Mouse (Mus musculus): ENCODE results near the gene Gm28038. TPM values are rescaled to one million over a fixed set of nuclear protein-coding genes. Genes with fewer than 3 reads are reported as not detected.

Gene Gm28038
- polyA plus RNA-seq (2011; ENCODE audit: insufficient read depth, insufficient read length, low read depth, missing spikeins), result 114 and 138 TPM in 2 replicates

- TF ChIP-seq EP300 (IDR thresholded peaks at IDR 0.05; ENCODE audit: insufficient read depth, low read depth, low read length) (no peak), POLR2A (IDR thresholded peaks at IDR 0.05; ENCODE audit: insufficient read depth, low read length) (no peak), CTCF (IDR thresholded peaks at IDR 0.05; ENCODE audit: low read depth, low read length) (no peak)
- Histone ChIP-seq H3K9ac (ENCODE audit: low read depth, poor library complexity, severe bottlenecking) (no peak within 1 kb of the TSS), H3K36me3 (ENCODE audit: control insufficient read depth, insufficient read depth, low read length, poor library complexity, severe bottlenecking) (no peaks in the 10 kb centered on the region), H3K27me3 (ENCODE audit: control insufficient read depth, insufficient read depth, low read length, poor library complexity, severe bottlenecking) (no peaks in the 10 kb centered on the region), H3K9me3 (replicated peaks; ENCODE audit: control insufficient read depth, insufficient read depth, low read length, poor library complexity, severe bottlenecking) (no peaks in the 10 kb centered on the region), H3K4me1 (ENCODE audit: control insufficient read depth, insufficient read depth, low read length) (peaks cover 3% of the 10 kb centered on the region), H3K27ac (ENCODE audit: insufficient read depth, low read length) (no peak within 1 kb of the TSS), H3K4me3 (ENCODE audit: low read depth, low read length) (no peak within 1 kb of the TSS)
These were observed at the start of gene Gm28038 for GRCm38 (mm10) chr2:30280743-30281142. Gm28038 (plus strand) TSS chr2:30281043.

- H3K4me1 ChIP-seq (ENCODE audit: control insufficient read depth, insufficient read depth, low read length), result no peaks in the 10 kb centered on the region
- no peak overlapping the region for H3K4me3 ChIP-seq (ENCODE audit: low read depth, low read length)
- H3K36me3 ChIP-seq (ENCODE audit: control insufficient read depth, insufficient read depth, low read length, poor library complexity, severe bottlenecking), result no peaks in the 10 kb centered on the region
- no peak overlapping the region for H3K9ac ChIP-seq (ENCODE audit: low read depth, poor library complexity, severe bottlenecking)
- H3K27ac ChIP-seq (ENCODE audit: insufficient read depth, low read length), result no peak overlapping the region
- peaks cover 11% of the 10 kb centered on the region for H3K9me3 ChIP-seq (replicated peaks; ENCODE audit: control insufficient read depth, insufficient read depth, low read length, poor library complexity, severe bottlenecking)
- H3K27me3 ChIP-seq (ENCODE audit: control insufficient read depth, insufficient read depth, low read length, poor library complexity, severe bottlenecking), result no peaks in the 10 kb centered on the region
- no peak for TF ChIP-seq CTCF (IDR thresholded peaks at IDR 0.05; ENCODE audit: low read depth, low read length)
- no peak for TF ChIP-seq EP300 (IDR thresholded peaks at IDR 0.05; ENCODE audit: insufficient read depth, low read depth, low read length)
- TF ChIP-seq POLR2A (IDR thresholded peaks at IDR 0.05; ENCODE audit: insufficient read depth, low read length), result no peak
These were observed 45.2 kb upstream of the Gm28038 start for GRCm38 (mm10) chr2:30235593-30235992.

GRCm38 (mm10) chr2:30236426-30237198 lies 44.2 kb upstream of the Gm28038 start:
- Histone ChIP-seq H3K27me3 (ENCODE audit: control insufficient read depth, insufficient read depth, low read length, poor library complexity, severe bottlenecking) (no peaks in the 10 kb centered on the region), H3K36me3 (ENCODE audit: control insufficient read depth, insufficient read depth, low read length, poor library complexity, severe bottlenecking) (no peaks in the 10 kb centered on the region; the same call in 1 of the 2 replicates), H3K9ac (ENCODE audit: low read depth, poor library complexity, severe bottlenecking) (peak overlapping the region; percentile 87), H3K4me1 (ENCODE audit: control insufficient read depth, insufficient read depth, low read length) (no peaks in the 10 kb centered on the region), H3K27ac (ENCODE audit: insufficient read depth, low read length) (0 out of 2 replicates have a peak overlapping the region, but pooled peaks have one; percentile 3), H3K4me3 (ENCODE audit: low read depth, low read length) (peak overlapping the region; percentile 73), H3K9me3 (replicated peaks; ENCODE audit: control insufficient read depth, insufficient read depth, low read length, poor library complexity, severe bottlenecking) (peaks cover 3% of the 10 kb centered on the region; the same call in 1 of the 2 replicates)
- no peak for TF ChIP-seq EP300 (IDR thresholded peaks at IDR 0.05; ENCODE audit: insufficient read depth, low read depth, low read length)
- TF ChIP-seq CTCF (IDR thresholded peaks at IDR 0.05; ENCODE audit: low read depth, low read length), result no peak
- TF ChIP-seq POLR2A (IDR thresholded peaks at IDR 0.05; ENCODE audit: insufficient read depth, low read length), result no peak

GRCm38 (mm10) chr2:30237199-30237880 lies 43.5 kb upstream of the Gm28038 start, which contains the start of gene Lrrc8a:
Lrrc8a (plus strand) TSS chr2:30237715.
- TF ChIP-seq POLR2A (IDR thresholded peaks at IDR 0.05; ENCODE audit: insufficient read depth, low read length) (no peak), EP300 (IDR thresholded peaks at IDR 0.05; ENCODE audit: insufficient read depth, low read depth, low read length) (peak; percentile 46; the same call in 1 of the 2 replicates)
- no peaks in the 10 kb centered on the region; the same call in 1 of the 2 replicates for H3K36me3 ChIP-seq (ENCODE audit: control insufficient read depth, insufficient read depth, low read length, poor library complexity, severe bottlenecking)
- H3K9ac ChIP-seq (ENCODE audit: low read depth, poor library complexity, severe bottlenecking), result peak within 1 kb of the TSS; percentile 87
- 0 out of 2 replicates have a peak, but pooled peaks cover 3% of the 10 kb centered on the region for H3K9me3 ChIP-seq (replicated peaks; ENCODE audit: control insufficient read depth, insufficient read depth, low read length, poor library complexity, severe bottlenecking)
- peak within 1 kb of the TSS; percentile 84 for H3K4me3 ChIP-seq (ENCODE audit: low read depth, low read length)
- no peaks in the 10 kb centered on the region for H3K27me3 ChIP-seq (ENCODE audit: control insufficient read depth, insufficient read depth, low read length, poor library complexity, severe bottlenecking)
- peak within 1 kb of the TSS; percentile 3; the same call in 1 of the 2 replicates for H3K27ac ChIP-seq (ENCODE audit: insufficient read depth, low read length)
- H3K4me1 ChIP-seq (ENCODE audit: control insufficient read depth, insufficient read depth, low read length), result no peaks in the 10 kb centered on the region

- no peaks in the 10 kb centered on the region for H3K27me3 ChIP-seq (ENCODE audit: control insufficient read depth, insufficient read depth, low read length, poor library complexity, severe bottlenecking)
- no peaks in the 10 kb centered on the region; the same call in 1 of the 2 replicates for H3K36me3 ChIP-seq (ENCODE audit: control insufficient read depth, insufficient read depth, low read length, poor library complexity, severe bottlenecking)
- 0 out of 2 replicates have a peak, but pooled peaks cover 3% of the 10 kb centered on the region for H3K9me3 ChIP-seq (replicated peaks; ENCODE audit: control insufficient read depth, insufficient read depth, low read length, poor library complexity, severe bottlenecking)
- peak overlapping the region; percentile 84 for H3K4me3 ChIP-seq (ENCODE audit: low read depth, low read length)
- TF ChIP-seq EP300 (IDR thresholded peaks at IDR 0.05; ENCODE audit: insufficient read depth, low read depth, low read length), result no peak
- no peak for TF ChIP-seq POLR2A (IDR thresholded peaks at IDR 0.05; ENCODE audit: insufficient read depth, low read length)
- no peak for TF ChIP-seq CTCF (IDR thresholded peaks at IDR 0.05; ENCODE audit: low read depth, low read length)
- H3K27ac ChIP-seq (ENCODE audit: insufficient read depth, low read length), result no peak overlapping the region
- H3K4me1 ChIP-seq (ENCODE audit: control insufficient read depth, insufficient read depth, low read length), result no peaks in the 10 kb centered on the region
- peak overlapping the region; percentile 87 for H3K9ac ChIP-seq (ENCODE audit: low read depth, poor library complexity, severe bottlenecking)
These were observed 43.0 kb upstream of the Gm28038 start for GRCm38 (mm10) chr2:30237881-30238280.

Data from ES-Bruce4 (cell line).